Mouse (Mus musculus): ENCODE results near the gene Hpd. TPM values are rescaled to one million over a fixed set of nuclear protein-coding genes. Genes with fewer than 3 reads are reported as not detected.

Hpd gene
- polyA plus RNA-seq, 1 experiment from 2014 or later, result not detected

Other genes starting within 250 kb of the Hpd start
- gene Kdm2b, start 192.9 kb downstream of the Hpd start, polyA plus RNA-seq (2015; fragmentation: Nextera tagmentation; extraction: Ambion mirVana), result 36.4 and 38.1 TPM in 2 replicates
- 18.2 and 20.0 TPM in 2 replicates for gene Orai1, start 167.7 kb downstream of the Hpd start, polyA plus RNA-seq (2015; fragmentation: Nextera tagmentation; extraction: Ambion mirVana)
- gene Morn3, start 135.7 kb downstream of the Hpd start, polyA plus RNA-seq (2015; fragmentation: Nextera tagmentation; extraction: Ambion mirVana), result 1.3 and 1.5 TPM in 2 replicates
- gene Tmem120b, start 114.3 kb downstream of the Hpd start, polyA plus RNA-seq (2015; fragmentation: Nextera tagmentation; extraction: Ambion mirVana), result 12.8 and 14.0 TPM in 2 replicates
- gene Rhof, start 50.0 kb downstream of the Hpd start, polyA plus RNA-seq (2015; fragmentation: Nextera tagmentation; extraction: Ambion mirVana), result 2.7 and 2.8 TPM in 2 replicates
- 8.7 and 9.2 TPM in 2 replicates for gene Setd1b, start 40.5 kb downstream of the Hpd start, polyA plus RNA-seq (2015; fragmentation: Nextera tagmentation; extraction: Ambion mirVana)
- gene Psmd9, start 13.3 kb downstream of the Hpd start, polyA plus RNA-seq (2015; fragmentation: Nextera tagmentation; extraction: Ambion mirVana), result 85.3 and 88.7 TPM in 2 replicates
- 0.84 and 1.00 TPM in 2 replicates for gene Wdr66, start 69.4 kb upstream of the Hpd start, polyA plus RNA-seq (2015; fragmentation: Nextera tagmentation; extraction: Ambion mirVana)
- 21.2 and 24.6 TPM in 2 replicates for gene Bcl7a, start 161.1 kb upstream of the Hpd start, polyA plus RNA-seq (2015; fragmentation: Nextera tagmentation; extraction: Ambion mirVana)
- 17.1 and 20.6 TPM in 2 replicates for gene Mlxip, start 212.1 kb upstream of the Hpd start, polyA plus RNA-seq (2015; fragmentation: Nextera tagmentation; extraction: Ambion mirVana)

Measured in lung, embryonic 15.5 days (tissue).